In the genomic region with DNA sequence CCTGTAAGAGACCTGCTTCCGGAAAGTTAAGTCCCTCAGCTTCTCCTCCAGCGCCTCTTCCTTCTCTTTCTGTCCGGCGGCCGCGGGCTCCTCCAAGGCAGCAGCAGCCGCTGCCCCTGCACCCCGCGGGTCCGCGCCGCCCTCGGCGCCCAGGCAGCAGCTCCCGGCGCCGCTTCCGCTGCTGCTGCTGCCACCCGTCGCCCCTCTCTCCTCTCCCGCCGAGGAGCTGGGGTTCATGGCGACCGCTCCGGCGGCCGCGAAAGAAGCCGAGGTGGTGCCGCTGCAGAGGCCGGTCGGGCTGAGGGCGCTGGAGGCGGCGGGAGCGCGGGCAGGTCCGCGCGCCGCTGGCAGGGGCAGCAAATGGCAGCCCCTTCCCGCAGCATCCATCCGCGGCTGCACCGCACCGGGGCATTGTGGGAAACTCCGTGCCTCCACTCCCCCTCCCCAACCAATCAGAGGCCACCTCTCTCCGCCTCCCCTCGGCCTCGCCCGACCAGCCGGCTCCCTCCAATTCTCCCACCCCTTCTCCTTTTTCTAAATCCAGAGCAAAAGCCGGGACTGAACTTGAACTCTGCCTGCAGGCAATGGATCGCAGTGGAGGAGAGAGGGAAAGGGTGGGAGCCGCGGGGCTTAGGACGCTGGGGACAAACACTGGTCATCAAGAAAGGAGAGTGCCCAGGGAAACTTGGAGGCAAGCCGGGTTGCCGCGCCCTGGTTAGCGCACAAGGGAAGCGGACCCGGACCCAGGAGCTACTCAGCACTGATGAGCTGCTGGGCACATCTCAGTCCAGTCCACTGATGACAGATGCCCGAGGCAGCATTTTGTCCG, we compare ENCODE assay signal across 9 mouse cellular contexts. TPM values are rescaled to one million over a fixed set of nuclear protein-coding genes. Genes with fewer than 3 reads are reported as not detected.
A peak's percentile ranks its signal among the peaks of the same experiment; 100 is the strongest.
DNase-seq lines count a peak whose midpoint lies in the region; ATAC-seq lines count a peak whose summit lies in the region.
"Had no signal": no experiment of that assay in that cellular context is flagged by ENCODE, and none has a peak within 500 bp of the region (broad histone marks: within the 10 kb centered on the region; RNA-seq: fewer than 3 reads in every experiment).

A gene (minus strand): TSS at position 623 of the 829 bp plus-strand sequence.

- peak within 1 kb of the TSS; percentile 94 for H3K4me2 ChIP-seq in forebrain, embryonic 12.5 days
- H3K4me2 ChIP-seq in hindbrain, embryonic 14.5 days (replicated peaks) = peak within 1 kb of the TSS; percentile 92
- peak within 1 kb of the TSS; percentile 95 for H3K4me2 ChIP-seq in midbrain, embryonic 12.5 days (replicated peaks)

- H3K36me3 ChIP-seq in forebrain, embryonic 12.5 days (replicated peaks) = no peaks in the 10 kb centered on the region
- H3K36me3 ChIP-seq in hindbrain, embryonic 14.5 days (replicated peaks; ENCODE audit: control insufficient read depth, insufficient read depth) = no peaks in the 10 kb centered on the region
- no peaks in the 10 kb centered on the region for H3K36me3 ChIP-seq in midbrain, embryonic 12.5 days

- under 1% methylated on average over 63 of the region's 65 CpGs for WGBS in forebrain, embryonic 12.5 days
- WGBS in hindbrain, embryonic 14.5 days = under 1% methylated on average over 52 of the region's 65 CpGs
- WGBS in midbrain, embryonic 12.5 days = 0% methylated on average over 64 of the region's 65 CpGs

- no peak within 1 kb of the TSS; the same call in 1 of the 2 replicates for H3K27ac ChIP-seq in forebrain, embryonic 12.5 days
- H3K27ac ChIP-seq in hindbrain, embryonic 14.5 days = peak within 1 kb of the TSS; percentile 83
- peak within 1 kb of the TSS; percentile 75 for H3K27ac ChIP-seq in midbrain, embryonic 12.5 days (replicated peaks)

- peaks cover 54% of the 10 kb centered on the region for H3K27me3 ChIP-seq in forebrain, embryonic 12.5 days
- no peaks in the 10 kb centered on the region; the same call in 1 of the 2 replicates for H3K27me3 ChIP-seq in hindbrain, embryonic 14.5 days (ENCODE audit: control insufficient read depth, insufficient read depth, low read length)
- H3K27me3 ChIP-seq in midbrain, embryonic 12.5 days = peaks cover 40% of the 10 kb centered on the region

- H3K4me3 ChIP-seq in forebrain, embryonic 12.5 days (replicated peaks) = peak within 1 kb of the TSS; percentile 81
- peak within 1 kb of the TSS; percentile 90 for H3K4me3 ChIP-seq in hindbrain, embryonic 14.5 days (replicated peaks; ENCODE audit: low read length)
- peak within 1 kb of the TSS; percentile 87 for H3K4me3 ChIP-seq in midbrain, embryonic 12.5 days
- H3K4me3 ChIP-seq: myocyte had no signal

- H3K4me1 ChIP-seq in forebrain, embryonic 12.5 days = peaks cover 34% of the 10 kb centered on the region
- peaks cover 39% of the 10 kb centered on the region for H3K4me1 ChIP-seq in hindbrain, embryonic 14.5 days (replicated peaks; ENCODE audit: control insufficient read depth, insufficient read depth, low read length)
- H3K4me1 ChIP-seq in midbrain, embryonic 12.5 days = peaks cover 24% of the 10 kb centered on the region

- peak; percentile 96 for ATAC-seq in forebrain, embryonic 12.5 days (ENCODE audit: low FRiP score)
- ATAC-seq in hindbrain, embryonic 14.5 days (ENCODE audit: low FRiP score) = peak; percentile 95
- peak; percentile 95 for ATAC-seq in midbrain, embryonic 12.5 days (ENCODE audit: low FRiP score, low read depth)

- peak within 1 kb of the TSS; percentile 79 for H3K9ac ChIP-seq in forebrain, embryonic 12.5 days
- peak within 1 kb of the TSS; percentile 87 for H3K9ac ChIP-seq in hindbrain, embryonic 14.5 days
- peak within 1 kb of the TSS; percentile 78 for H3K9ac ChIP-seq in midbrain, embryonic 12.5 days (replicated peaks)

- DNase-seq in gastrocnemius, postnatal 10 days = peak; percentile 36
- DNase-seq in gastrocnemius, adult 8-10 months (ENCODE audit: low spot score in 2 of 2) = no peak
- DNase-seq in brain, embryonic 18.5 days (ENCODE audit: low read depth, low spot score) = peak; percentile 75
- peak; percentile 87 for DNase-seq in hindbrain, embryonic 14.5 days (ENCODE audit: low spot score)
- DNase-seq in left cerebral cortex, adult 8-10 months (ENCODE audit: low spot score in 2 of 2) = peak; percentile 76 to 85
- DNase-seq in testis, postnatal 10 days (ENCODE audit: low spot score) = peak; percentile 54

- no peaks in the 10 kb centered on the region for H3K9me3 ChIP-seq in forebrain, embryonic 12.5 days
- no peaks in the 10 kb centered on the region for H3K9me3 ChIP-seq in hindbrain, embryonic 14.5 days (ENCODE audit: control insufficient read depth, low read length)
- no peaks in the 10 kb centered on the region for H3K9me3 ChIP-seq in midbrain, embryonic 12.5 days

RNA-seq across cellular contexts. Expression of the gene that starts here (rescaled TPM):
- total RNA-seq in gastrocnemius, postnatal 10 days (2021) = 1 to 10 TPM in 1 of 2 experiments, under 1 TPM in 1; 0.61 to 1.7 TPM
- total RNA-seq in gastrocnemius, adult 8-10 months (2022) = under 1 TPM in 3 of 4 experiments, not detected in 1; 0.11 to 0.17 (median 0.16) TPM
- 4.0 and 4.1 TPM in 2 replicates for polyA plus RNA-seq in forebrain, embryonic 12.5 days (2016; fragmentation: Nextera tagmentation; extraction: Ambion mirVana)
- 9.6 and 10.0 TPM in 2 replicates for polyA plus RNA-seq in hindbrain, embryonic 14.5 days (2014; fragmentation: Nextera tagmentation; extraction: Ambion mirVana)
- total RNA-seq in left cerebral cortex, adult 8-10 months (2022) = 100 to 1,000 TPM in 2 of 4 experiments, 10 to 100 TPM in 2; 88.8 to 107 (median 95.6) TPM
- polyA plus RNA-seq in midbrain, embryonic 12.5 days (2016; fragmentation: Nextera tagmentation; extraction: Ambion mirVana) = 4.3 and 5.3 TPM in 2 replicates

Comparison
In these comparisons a context has a peak if more than half of its experiments do, and no peak if none do; other contexts are left out.
1. RNA of the gene that starts here (total RNA-seq): 88.8 to 107 TPM in left cerebral cortex, adult 8-10 months; 0.61 to 1.7 TPM in gastrocnemius, postnatal 10 days and 0.11 to 0.17 TPM in gastrocnemius, adult 8-10 months; every median in the first group is over 10 times any median in the second.
2. DNase-seq: peak in gastrocnemius, postnatal 10 days (single experiment), brain, embryonic 18.5 days (single experiment), hindbrain, embryonic 14.5 days (single experiment), left cerebral cortex, adult 8-10 months (2 of 2) and testis, postnatal 10 days (single experiment); none in gastrocnemius, adult 8-10 months (0 of 2).
3. Peak in every context shown above with its lines, with median percentiles within 50 percentile points of each other: ATAC-seq, H3K4me2 ChIP-seq, H3K4me3 ChIP-seq and H3K9ac ChIP-seq.